Mouse (Mus musculus) brain, adult 2 months (tissue): ENCODE data around the gene Acox2.
A peak's percentile ranks its signal among the peaks of the same experiment; 100 is the strongest.

Experiments used
- DNase-seq: peaks from one replicate; pipeline ENCODE4 v3.0.0; 2011; ENCODE audit warnings: low read depth, low spot score

Gene Acox2

DNA sequence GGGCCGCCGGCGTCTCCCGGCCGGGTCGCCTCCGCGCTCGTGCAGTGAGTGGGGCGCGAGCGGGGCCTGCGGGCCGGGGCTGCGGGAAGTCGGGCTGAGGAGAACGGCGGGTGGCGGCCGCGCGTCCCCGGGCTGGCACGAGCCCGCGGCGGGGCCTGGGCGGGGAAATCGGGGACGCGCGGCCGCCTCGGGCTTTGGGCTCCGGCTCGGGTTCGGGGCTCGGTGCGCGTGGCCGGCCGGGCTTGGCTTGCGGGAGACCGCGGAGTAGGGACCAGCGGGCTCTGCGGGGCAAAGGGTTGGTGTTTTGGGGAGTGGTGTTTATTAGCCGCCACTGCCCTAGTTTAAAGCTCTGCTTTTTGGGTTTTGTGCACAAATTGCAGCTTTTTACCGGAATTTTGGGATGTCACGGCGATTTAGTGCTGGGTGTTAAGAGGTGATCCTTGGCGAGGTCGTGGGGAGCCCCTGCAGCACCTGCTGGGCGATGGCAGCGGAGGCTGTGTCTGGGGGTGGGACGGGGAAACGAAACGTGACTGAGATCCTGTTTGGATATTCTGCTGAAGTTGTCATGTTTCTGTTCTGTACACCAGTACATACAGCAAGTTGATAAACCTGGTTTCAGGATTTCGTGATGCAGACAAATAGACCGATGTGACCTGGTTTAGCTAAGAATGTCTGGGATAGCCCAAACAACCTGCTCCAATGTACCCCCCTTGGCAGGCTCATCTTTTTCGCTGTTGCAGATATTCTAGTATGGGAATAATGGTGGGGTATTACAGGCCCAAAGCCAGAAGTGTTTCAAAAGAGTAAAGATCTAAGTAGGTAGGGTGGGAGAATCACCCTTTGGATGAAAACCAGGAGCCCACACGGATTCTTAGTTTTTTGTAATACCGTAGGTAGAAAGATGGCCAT is 44.6 kb downstream of the Acox2 start:
- DNase-seq = peak; percentile 84

DNA sequence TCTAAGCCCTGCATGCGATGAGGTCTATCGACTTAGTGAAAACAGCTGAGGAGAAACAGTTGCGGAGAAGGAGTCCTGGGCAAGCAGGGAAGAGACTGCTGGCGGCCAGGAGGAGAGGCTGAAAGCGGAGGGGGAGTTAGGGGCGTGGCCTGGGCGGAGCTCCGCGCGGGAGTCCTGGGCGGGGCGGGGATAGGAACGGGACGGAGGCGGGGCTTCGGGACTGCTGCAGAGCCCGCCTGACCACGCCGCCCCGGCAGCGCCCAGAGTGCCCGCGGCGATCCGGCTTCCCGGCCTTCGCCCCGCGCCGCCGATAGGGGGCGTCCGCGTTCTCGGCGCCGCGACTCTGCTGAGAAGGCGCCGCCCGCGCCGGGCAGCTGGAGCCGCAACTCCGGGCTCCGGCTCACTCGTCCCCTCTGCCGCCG is 45.3 kb downstream of the Acox2 start, which contains the start of gene Kctd6:
Kctd6 (plus strand) TSS at position 338 of the 422 bp plus-strand sequence.
- peak; percentile 98 for DNase-seq

DNA sequence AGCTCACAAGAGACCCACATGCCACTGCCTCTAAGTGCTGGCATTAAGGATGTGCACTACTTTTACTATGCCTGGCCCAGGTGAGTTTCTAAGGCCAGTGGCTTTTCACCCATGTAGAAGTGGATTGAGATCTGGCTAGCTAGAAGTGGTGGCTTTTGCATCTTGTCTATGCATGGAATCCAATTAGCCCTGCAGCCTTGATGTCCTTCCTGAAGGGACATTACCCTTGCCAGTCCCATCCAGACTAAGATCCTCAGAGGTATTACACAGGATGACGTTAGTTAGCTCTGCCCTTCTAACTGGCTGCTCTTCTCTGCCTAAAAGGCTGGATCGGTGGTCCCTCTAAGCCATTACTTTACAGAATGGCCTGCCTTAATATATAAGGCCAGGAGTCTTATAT is 46.2 kb downstream of the Acox2 start:
- DNase-seq = no peak

DNA sequence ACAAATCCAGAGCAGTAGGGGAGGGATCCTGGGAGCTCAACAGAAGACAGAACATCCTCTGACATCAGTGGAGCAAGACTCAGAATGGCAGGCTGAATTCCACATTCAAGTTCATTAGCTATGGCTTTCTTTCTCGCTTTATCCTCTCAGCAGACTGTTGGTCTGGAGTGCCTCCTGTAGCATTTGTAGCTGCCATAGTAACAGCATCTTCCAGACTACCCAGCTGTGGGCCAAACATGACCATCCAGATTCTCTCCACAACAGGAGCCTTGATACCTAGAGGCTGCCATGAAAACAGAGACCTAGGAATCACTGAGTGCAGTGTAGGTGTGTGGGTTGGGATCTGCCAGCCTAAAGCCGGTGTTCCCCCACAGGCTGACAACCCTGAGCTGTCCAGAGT is 49.3 kb downstream of the Acox2 start:
- DNase-seq = no peak

DNA sequence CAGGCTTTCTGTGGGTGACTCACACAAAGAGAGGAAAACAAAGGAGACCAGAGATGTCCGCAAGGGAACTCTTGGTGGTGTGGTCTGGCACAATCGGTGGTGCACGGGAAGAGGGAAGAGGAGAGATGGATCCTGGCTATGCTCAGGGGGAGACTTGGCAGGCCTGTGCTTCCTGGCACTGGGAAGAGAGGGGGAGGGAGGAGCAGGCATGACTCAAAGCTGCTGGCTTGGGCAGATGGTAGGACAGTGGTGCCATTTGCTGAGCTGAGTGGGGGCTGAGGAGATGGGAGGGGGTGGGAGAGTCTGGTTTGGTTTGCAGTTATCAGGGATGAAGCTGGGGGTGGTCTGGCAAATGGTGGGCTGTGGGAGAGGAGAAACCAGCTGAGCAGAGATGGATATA is 50.3 kb downstream of the Acox2 start:
- peak; percentile 95 for DNase-seq

DNA sequence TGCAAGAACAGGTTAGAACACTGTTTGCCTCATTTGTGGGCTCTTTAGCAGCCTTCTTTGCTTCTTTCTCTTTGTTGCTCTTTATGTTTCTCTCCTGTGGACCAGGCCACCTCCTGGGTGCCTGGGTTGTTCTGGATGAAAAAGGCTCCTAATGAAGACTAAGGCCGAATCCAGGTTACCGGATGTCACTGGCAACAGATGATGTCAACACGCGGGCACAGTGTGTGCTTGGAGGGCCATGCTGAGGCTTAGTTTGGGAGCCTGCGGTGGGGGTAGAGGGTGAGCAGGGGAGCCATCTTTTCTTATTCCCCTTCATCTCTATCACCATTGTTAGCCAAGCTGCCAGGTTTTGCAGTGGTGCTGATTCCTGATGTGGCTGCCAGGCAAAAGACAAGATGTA is 51.6 kb downstream of the Acox2 start:
- no peak for DNase-seq

DNA sequence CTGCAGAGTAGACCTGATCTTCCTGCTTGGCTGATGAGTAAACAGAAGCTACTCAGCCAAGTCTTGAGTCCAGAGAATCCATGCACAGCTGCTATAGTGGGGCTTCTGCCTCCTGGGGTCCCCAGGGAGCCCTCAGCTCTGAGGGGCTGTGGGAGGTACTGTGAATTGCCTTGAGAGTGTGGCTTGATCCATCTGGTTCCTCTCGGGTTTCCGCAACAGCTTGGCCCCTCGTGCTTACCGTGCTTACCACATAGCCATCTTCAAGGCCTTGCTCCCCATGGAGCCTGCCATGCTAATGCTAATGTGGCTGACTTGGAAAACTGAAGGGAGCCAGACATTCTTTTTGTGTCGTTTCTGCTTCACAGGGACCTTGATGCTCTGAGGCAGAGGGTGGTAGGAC is 52.0 kb downstream of the Acox2 start:
- peak; percentile 40 for DNase-seq

DNA sequence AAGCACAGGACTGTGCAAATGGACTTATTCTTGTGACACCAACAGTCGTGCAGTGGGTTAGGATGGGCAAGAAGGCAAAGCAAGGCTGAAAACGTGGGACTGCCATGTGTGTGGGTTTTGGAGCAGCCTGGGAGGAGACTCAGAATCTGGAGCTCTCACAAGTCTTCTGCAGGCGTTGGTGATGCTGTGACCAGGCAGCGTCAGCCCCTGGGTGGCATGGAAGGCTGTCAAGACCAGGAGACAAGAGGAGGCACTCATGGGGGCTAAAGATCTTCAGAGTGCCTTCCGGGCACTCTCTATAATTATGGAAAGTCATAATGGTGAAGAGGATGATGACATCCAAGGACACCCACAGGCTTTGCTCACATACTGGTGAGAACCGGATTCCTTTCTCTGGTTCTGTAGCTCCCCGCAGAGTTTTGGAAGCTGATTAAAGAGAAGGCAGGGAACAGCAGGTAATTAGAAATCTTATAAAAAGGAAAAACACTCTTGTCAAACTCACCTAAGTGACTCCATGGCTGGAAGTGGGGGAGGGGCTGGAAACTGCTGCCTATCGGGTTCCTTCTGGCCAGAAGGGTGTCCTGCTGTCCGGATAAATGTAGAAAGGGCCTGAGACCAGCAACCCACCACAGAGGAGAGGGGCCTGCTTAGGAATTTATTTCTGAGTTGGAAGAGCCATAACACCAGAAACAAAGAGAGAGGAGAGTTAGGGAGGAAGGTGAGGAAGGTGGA is 52.8 kb downstream of the Acox2 start:
- peak; percentile 68 for DNase-seq

DNA sequence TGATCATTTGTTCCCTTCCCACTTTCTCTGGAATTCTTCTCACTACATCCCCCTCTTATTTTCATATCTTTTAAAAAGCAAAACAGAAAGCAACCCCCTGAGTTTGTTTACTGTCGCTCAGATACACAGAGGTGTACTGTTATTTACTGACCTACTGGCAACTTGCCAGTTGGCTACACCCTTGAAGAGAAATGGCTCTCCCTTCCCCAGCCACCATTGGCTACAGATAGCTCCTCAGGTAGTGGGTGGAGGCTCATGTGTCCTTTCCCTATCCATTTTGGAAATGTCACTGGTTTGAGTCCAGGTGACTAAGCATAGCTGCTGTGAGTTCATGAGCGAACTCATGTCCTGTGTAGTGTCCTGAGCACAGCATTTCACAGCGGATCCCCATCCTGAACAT is 57.4 kb downstream of the Acox2 start:
- DNase-seq = no peak

DNA sequence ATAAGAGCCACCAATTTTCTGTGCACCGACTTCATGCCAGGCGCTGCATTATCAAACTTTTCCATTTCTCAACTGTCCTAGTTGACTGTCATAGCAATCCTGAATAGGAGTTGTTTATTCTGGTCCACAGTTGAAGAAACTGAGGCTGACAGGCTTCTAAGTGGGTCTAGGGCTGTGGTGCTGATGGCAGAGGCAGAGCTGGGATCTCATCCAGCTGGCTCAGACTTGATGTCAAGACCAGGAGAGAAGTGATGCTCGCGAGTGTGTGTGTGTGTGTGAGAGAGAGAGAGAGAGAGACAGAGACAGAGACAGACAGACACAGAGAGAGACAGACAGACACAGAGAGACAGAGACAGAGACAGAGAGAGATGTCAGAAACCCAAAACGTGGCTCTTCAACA is 58.4 kb downstream of the Acox2 start:
- DNase-seq = peak; percentile 39

DNA sequence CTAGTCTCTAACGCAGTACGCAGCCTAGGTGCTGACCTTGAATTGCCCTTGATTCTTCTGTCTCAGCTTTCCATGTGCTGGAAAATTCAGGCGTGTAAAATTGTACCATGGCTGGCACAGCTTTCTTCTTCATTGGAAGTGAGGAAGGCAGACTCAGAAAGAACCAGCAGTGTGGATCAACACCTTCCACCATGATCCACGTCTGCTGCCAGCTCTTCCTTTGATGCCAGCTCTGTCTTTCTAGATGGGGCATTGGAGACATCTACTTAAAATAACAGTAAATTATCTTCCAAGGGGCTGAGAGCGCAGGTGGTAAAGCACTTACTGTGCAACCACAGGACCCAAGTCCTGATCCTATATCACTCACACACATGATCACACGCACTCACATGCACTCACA is 66.4 kb downstream of the Acox2 start:
- DNase-seq = no peak

DNA sequence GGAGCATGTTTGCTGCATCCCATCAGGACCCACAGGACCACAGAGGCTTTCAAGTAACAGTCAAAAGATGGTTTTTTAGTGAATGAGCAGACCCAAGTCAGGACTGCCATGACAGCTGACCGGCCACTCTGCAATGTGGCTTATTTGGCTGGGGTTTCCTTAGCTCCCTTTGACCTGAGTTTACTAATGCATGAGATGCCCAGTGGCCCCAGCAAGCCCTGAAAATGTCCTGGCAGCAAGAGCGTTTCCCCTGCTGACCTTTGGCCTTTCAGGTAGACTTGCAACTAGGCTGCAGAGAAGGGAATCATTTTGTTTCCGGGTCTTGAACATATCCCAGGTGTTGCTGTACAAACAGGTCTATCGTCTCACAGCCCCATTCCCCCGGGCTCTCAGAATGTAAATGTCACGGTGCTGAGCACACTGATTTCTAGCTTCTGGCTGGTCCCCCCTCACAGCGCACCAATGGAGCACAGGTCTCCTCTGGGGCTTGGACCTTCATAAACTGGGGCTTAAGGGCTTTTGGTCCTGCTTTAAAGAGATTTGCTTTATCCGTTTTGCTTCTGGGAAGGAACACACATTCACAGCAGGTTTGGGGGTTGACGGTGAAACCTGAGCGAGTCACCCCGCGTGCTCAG is 67.7 kb downstream of the Acox2 start:
- no peak for DNase-seq

DNA sequence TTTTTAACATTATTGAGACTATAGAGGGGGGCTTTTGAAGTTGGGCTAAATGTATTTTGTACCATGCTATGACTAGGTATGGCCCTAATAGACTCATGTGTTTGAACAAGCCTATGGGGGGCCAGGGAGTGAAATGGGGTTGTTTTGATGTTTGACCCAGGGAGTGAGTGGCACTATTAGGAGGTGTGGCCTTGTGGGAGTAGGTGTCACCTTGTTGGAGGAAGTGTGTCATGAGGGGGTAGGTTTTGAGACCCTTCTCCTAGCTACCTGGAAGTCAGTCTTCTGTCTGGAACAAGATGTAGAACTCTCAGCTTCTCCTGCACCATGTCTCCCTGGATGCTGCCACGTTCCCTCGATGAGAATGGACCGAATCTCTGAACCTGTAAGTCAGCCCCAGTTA is 68.6 kb downstream of the Acox2 start:
- DNase-seq = no peak

DNA sequence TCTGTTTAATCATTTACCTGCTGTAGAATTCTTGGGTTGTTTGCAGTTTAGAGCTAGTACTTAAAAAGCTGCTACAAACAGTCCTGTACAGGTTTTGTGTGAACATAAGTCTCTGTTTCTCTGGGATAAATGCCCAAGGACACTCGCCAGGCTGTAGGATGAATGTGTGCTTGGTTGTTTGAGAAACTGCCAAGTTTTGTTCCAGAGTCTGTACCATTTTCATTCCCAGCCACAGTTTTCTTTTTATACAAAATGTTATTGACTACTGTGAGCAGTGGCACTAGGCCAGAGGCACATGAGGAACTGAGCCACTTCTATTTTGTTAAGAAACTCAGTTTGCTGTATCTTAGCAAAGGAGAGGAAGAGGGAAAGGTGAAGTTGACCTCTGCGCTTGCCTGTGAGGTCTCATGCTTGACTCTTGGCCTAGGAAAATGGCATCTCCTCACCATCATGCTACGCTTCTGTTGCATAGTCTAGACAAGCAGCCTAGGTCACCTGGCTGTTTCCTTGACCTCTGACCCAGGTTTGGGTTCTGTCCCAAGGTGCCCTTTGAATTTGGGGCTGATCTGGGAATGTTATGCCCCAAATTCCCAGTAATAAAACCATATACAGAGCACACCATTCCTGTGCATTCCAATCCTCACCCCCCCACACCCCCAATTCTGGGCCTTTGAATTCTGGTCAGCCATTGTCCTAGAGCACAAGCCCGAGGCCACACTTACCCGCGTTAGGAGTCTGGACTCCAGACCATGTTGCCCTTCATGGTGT is 72.7 kb downstream of the Acox2 start:
- peak; percentile 93 for DNase-seq

DNA sequence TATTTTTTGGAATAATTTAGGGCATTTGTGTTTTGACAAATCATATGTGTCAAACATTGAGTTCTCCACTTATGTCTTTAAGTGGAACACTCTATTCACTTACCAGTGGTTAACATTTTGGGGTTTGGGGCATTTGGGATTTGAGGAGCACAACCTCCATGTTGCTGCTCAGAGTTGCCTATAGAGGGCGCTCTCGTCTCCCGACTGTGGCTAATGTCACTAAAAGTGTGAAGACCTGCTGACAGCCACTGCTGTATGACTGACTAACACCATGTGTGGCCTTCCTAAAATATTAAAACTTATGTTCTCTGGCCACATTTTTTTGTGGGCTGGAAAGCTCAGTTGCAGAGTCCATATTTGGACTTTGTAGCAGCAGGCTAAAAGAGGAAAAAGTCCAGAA is 75.8 kb downstream of the Acox2 start:
- DNase-seq = no peak

DNA sequence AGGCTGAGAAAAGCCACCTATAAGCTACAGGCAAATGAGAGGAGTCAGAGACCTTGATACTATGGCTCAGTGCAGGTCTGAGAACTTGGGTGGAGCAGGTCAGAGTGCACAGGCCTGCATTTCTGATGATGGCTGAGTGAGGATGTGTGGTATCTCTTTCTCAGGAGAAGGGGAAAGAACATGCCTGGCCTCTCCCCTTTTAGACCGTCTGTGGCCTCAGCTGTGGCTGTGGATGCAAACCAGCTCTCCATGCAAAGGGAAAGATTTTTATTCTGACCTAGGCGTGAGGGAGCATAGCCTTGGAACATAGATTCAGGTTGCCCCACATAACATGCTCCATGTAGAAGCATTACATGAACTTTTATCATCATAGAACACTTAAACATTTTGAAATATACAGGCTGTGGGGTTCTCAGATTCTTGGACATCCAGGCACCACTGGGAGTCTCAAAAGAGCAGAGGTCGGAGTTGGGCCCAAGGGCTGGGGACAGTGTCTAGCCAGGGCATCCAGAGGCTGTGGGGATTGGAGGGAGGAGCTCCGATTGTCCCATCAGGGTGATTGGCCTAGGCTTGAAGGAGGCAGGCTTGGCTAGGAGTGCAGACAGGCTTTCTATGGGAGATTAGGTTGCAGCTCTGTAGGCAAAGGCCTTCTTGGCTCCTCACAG is 78.7 kb downstream of the Acox2 start:
- no peak for DNase-seq

DNA sequence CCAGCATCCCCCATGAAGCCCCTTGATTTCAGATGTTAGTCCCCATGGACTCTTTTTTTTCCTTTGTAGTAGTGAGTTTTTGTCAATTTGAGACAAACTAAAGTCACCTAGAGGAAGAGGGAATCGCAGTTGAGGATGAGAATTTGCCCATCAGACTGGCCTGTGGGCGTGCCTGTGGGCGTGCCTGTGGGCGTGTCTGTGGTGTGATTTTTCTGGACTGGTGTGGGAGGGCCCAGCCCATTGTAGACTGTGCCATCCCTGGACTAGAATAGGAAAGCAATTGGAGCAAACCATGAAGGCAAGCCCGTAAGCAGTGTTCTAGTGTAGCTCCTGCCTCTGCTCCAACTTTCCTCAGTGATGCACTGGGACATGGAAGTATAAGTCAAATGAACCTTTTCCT is 82.9 kb downstream of the Acox2 start:
- no peak for DNase-seq
